Mouse (Mus musculus): ENCODE measurements around the gene Shld2.

Shld2 gene

GRCm38 (mm10) chr14:34220426-34220825 lies 89.9 kb downstream of the Shld2 start:
- no peak for DNase-seq (ENCODE audit: low read depth)

- no peak for DNase-seq (ENCODE audit: low read depth)
These were observed 90.5 kb downstream of the Shld2 start for GRCm38 (mm10) chr14:34219786-34220198.

GRCm38 (mm10) chr14:34219295-34219694 lies 91.0 kb downstream of the Shld2 start, which contains the start of gene Syt15:
Syt15 (plus strand) TSS chr14:34219595.
- no peak for DNase-seq (ENCODE audit: low read depth)

- no peak for DNase-seq (ENCODE audit: low read depth)
These were observed 94.7 kb downstream of the Shld2 start for GRCm38 (mm10) chr14:34215451-34216127.

- no peak for DNase-seq (ENCODE audit: low read depth)
These were observed 100.4 kb downstream of the Shld2 start for GRCm38 (mm10) chr14:34209942-34210341.

- DNase-seq (ENCODE audit: low read depth), result no peak
These were observed 101.2 kb downstream of the Shld2 start for GRCm38 (mm10) chr14:34209080-34209479.

- no peak for DNase-seq (ENCODE audit: low read depth)
These were observed 101.6 kb downstream of the Shld2 start for GRCm38 (mm10) chr14:34208651-34209050.

- no peak for DNase-seq (ENCODE audit: low read depth)
These were observed 102.3 kb downstream of the Shld2 start for GRCm38 (mm10) chr14:34207996-34208395.

GRCm38 (mm10) chr14:34201231-34202035 lies 108.9 kb downstream of the Shld2 start, which contains the start of gene Gprin2:
Gprin2 (minus strand) TSS chr14:34201653.
- DNase-seq (ENCODE audit: low read depth), result no peak

GRCm38 (mm10) chr14:34200738-34201230 lies 109.5 kb downstream of the Shld2 start:
- DNase-seq (ENCODE audit: low read depth), result no peak

GRCm38 (mm10) chr14:34196706-34197105 lies 113.6 kb downstream of the Shld2 start:
- no peak for DNase-seq (ENCODE audit: low read depth)

GRCm38 (mm10) chr14:34195466-34195865 lies 114.8 kb downstream of the Shld2 start:
- no peak for DNase-seq (ENCODE audit: low read depth)

- no peak for DNase-seq (ENCODE audit: low read depth)
These were observed 116.4 kb downstream of the Shld2 start for GRCm38 (mm10) chr14:34193879-34194278.

- no peak for DNase-seq (ENCODE audit: low read depth)
These were observed 119.9 kb downstream of the Shld2 start for GRCm38 (mm10) chr14:34190361-34190760.

- peak; percentile 5 for DNase-seq (ENCODE audit: low read depth)
These were observed 121.7 kb downstream of the Shld2 start for GRCm38 (mm10) chr14:34188629-34189028.

Measured in naive thymus-derived CD4-positive, alpha-beta T cell, adult 2 months (primary cell).